Mouse (Mus musculus): Measurements from ENCODE around the gene Pelo. TPM values are rescaled to one million over a fixed set of nuclear protein-coding genes. Genes with fewer than 3 reads are reported as not detected.
A peak's percentile ranks its signal among the peaks of the same experiment; 100 is the strongest.

The Pelo gene
- polyA plus RNA-seq, 1 experiment from 2014 or later: 6.5 TPM

DNA sequence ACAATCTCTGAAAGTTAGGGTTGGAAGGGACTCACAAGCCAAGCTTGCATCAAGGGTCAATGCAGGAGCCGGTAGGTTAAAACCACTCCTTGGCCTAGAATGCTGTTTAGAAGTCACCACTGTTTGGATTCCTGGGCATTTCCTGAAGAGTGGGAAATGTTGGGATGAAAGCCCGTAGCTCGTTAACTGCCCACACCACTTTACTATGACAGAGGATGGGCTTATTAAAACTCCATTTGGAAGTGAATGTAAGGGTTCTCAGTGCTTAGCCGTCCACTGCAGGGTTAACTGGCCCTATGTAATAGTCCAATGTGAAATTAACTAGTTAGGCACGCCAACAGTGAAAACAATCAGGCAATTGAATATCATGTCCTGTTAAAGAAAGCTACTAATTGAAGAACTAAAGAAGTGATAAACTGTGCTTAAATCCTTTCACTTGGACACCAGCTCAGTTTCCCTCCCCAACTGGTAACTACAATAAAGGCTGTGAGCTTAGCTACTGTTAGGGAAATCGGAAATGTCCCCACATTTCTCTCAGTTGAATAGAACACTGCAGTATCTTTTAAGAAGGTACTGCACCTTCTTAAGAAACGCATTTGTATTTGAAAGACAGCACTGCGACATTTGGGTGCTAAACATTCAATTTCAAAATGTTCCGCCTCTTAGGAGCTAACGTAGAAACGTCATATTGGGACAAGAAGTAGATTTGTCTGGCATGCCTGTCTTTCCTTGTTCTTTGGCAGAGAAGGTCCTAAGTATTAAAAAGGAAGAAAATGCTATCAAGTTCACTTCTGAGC lies 10.6 kb upstream of the Pelo start:
- Histone ChIP-seq H3K27ac (ENCODE audit: low read depth, low read length) (no peak overlapping the region), H3K4me2 (ENCODE audit: low read depth, low read length) (peak overlapping the region; percentile 96; the same call in 1 of the 2 replicates)
- 20% methylated on average over 11 of the region's 11 CpGs for WGBS

DNA sequence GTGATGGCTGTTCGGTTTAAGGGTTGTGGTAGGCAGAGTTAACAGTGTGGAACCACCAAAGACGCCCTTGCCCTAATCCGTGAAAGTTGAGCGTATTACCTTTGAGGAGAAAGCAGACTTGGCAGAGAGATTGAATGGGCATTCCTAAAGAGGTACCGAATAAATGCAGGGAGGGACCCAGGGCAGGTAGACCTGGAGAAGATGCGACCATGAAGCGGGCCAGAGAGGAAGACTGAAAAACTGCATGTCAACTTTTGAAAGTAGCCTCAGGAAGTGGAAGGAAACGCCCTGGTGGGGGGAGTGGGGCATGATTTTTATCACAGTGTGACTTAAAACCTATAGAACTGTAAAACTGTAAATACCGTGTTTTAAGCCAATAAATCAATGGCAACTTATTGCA lies 9.4 kb upstream of the Pelo start:
- H3K4me3 ChIP-seq (ENCODE audit: low read depth, low read length): no peak overlapping the region
- WGBS: 81% methylated on average over 9 of the region's 9 CpGs
- no peaks in the 10 kb centered on the region for H3K9me3 ChIP-seq (ENCODE audit: control insufficient read depth, low read length)
- no peak overlapping the region for H3K9ac ChIP-seq (replicated peaks; ENCODE audit: low read depth, low read length)
- peak overlapping the region; percentile 11; the same call in 1 of the 2 replicates for H3K4me2 ChIP-seq (ENCODE audit: low read depth, low read length)
- 0 out of 2 replicates have a peak, but pooled peaks cover 2% of the 10 kb centered on the region for H3K4me1 ChIP-seq (ENCODE audit: control insufficient read depth, insufficient read depth, low read length)
- H3K27me3 ChIP-seq (ENCODE audit: control insufficient read depth, insufficient read depth, low read length): peaks cover 16% of the 10 kb centered on the region
- no peak for ATAC-seq (ENCODE audit: low read depth)
- H3K36me3 ChIP-seq (ENCODE audit: control insufficient read depth, insufficient read depth, low read length): no peaks in the 10 kb centered on the region
- H3K27ac ChIP-seq (ENCODE audit: low read depth, low read length): no peak overlapping the region

More for the DNA sequence above, 10.6 kb upstream of the Pelo start:
- no peak for ATAC-seq (ENCODE audit: low read depth)
- Histone ChIP-seq H3K36me3 (ENCODE audit: control insufficient read depth, insufficient read depth, low read length) (no peaks in the 10 kb centered on the region), H3K9me3 (ENCODE audit: control insufficient read depth, low read length) (no peaks in the 10 kb centered on the region), H3K4me1 (ENCODE audit: control insufficient read depth, insufficient read depth, low read length) (0 out of 2 replicates have a peak, but pooled peaks cover 2% of the 10 kb centered on the region), H3K4me3 (ENCODE audit: low read depth, low read length) (peak overlapping the region; percentile 41), H3K9ac (replicated peaks; ENCODE audit: low read depth, low read length) (no peak overlapping the region), H3K27me3 (ENCODE audit: control insufficient read depth, insufficient read depth, low read length) (peaks cover 16% of the 10 kb centered on the region)

DNA sequence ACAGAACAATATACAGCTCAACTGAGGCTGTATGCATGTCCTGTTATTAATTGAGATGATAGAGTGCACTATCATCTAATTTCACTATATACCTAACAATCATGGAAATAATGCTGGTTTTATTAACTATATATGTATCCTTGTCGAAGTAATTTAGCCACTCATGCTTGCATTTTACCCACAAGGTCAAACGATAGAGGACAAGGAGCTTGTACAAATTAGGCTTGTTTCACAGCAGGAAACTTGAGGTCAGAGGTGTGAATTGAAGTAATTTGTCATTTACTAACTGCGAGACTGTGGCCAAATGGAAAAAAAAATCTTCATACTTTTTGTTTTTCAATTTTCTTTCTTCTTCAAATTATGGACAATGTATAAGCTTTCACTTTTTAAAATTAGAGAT lies 8.2 kb upstream of the Pelo start:
- Histone ChIP-seq H3K4me1 (ENCODE audit: control insufficient read depth, insufficient read depth, low read length) (0 out of 2 replicates have a peak, but pooled peaks cover 2% of the 10 kb centered on the region), H3K9ac (replicated peaks; ENCODE audit: low read depth, low read length) (no peak overlapping the region), H3K27ac (ENCODE audit: low read depth, low read length) (no peak overlapping the region), H3K27me3 (ENCODE audit: control insufficient read depth, insufficient read depth, low read length) (peaks cover 16% of the 10 kb centered on the region), H3K36me3 (ENCODE audit: control insufficient read depth, insufficient read depth, low read length) (no peaks in the 10 kb centered on the region), H3K4me3 (ENCODE audit: low read depth, low read length) (no peak overlapping the region), H3K4me2 (ENCODE audit: low read depth, low read length) (no peak overlapping the region), H3K9me3 (ENCODE audit: control insufficient read depth, low read length) (no peaks in the 10 kb centered on the region)
- WGBS: 80% methylated on average over 3 of the region's 3 CpGs
- no peak for ATAC-seq (ENCODE audit: low read depth)

DNA sequence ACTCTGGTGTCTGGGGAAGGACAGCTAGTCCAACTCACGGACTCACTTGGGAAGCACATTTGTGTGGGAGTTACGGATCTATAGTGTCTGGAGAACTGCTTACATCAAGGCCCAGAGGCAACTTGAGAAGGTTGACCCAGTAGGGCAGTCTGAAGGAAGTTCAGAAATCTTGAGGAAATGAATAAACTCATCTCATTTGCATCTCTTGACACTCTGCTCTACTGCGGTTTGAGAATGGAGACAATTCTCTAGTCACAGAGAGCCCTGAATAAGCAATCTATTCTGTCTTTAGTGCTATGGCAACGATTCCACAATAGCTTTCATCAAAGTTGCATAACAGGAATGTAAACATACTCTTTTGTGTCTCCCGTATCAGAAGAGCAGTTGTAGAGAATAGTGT lies 7.0 kb upstream of the Pelo start:
- no peak overlapping the region for H3K4me3 ChIP-seq (ENCODE audit: low read depth, low read length)
- no peaks in the 10 kb centered on the region for H3K9me3 ChIP-seq (ENCODE audit: control insufficient read depth, low read length)
- H3K4me1 ChIP-seq (ENCODE audit: control insufficient read depth, insufficient read depth, low read length): 0 out of 2 replicates have a peak, but pooled peaks cover 2% of the 10 kb centered on the region
- 60% methylated on average over 5 of the region's 5 CpGs for WGBS
- H3K4me2 ChIP-seq (ENCODE audit: low read depth, low read length): no peak overlapping the region
- H3K27me3 ChIP-seq (ENCODE audit: control insufficient read depth, insufficient read depth, low read length): peaks cover 16% of the 10 kb centered on the region
- no peak overlapping the region for H3K9ac ChIP-seq (replicated peaks; ENCODE audit: low read depth, low read length)
- no peak for ATAC-seq (ENCODE audit: low read depth)
- no peak overlapping the region for H3K27ac ChIP-seq (ENCODE audit: low read depth, low read length)
- H3K36me3 ChIP-seq (ENCODE audit: control insufficient read depth, insufficient read depth, low read length): no peaks in the 10 kb centered on the region

DNA sequence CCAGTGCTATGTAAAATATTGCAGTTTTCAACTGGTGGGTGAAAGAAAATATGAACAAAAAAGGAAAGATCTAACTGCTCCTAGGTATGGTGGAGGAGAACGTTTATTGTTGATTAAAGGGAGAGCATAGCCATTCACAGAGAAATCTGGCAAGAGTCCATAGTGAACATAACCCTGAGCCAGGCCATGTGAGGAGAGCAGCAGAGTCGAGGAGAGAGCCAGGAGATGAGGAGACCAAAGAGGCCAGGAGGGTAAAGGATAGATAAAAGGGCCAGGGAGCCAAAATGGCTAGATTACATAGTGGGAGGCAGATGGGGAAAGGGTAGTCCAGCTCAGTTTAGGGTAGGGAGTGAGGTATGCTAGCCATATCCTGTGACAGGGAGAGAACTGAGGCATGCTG lies 6.2 kb upstream of the Pelo start:
- H3K9me3 ChIP-seq (ENCODE audit: control insufficient read depth, low read length): no peaks in the 10 kb centered on the region
- WGBS: 49% methylated on average over 2 of the region's 2 CpGs
- H3K4me1 ChIP-seq (ENCODE audit: control insufficient read depth, insufficient read depth, low read length): 0 out of 2 replicates have a peak, but pooled peaks cover under 1% of the 10 kb centered on the region
- no peak overlapping the region for H3K27ac ChIP-seq (ENCODE audit: low read depth, low read length)
- no peaks in the 10 kb centered on the region for H3K36me3 ChIP-seq (ENCODE audit: control insufficient read depth, insufficient read depth, low read length)
- ATAC-seq (ENCODE audit: low read depth): no peak
- no peak overlapping the region for H3K4me2 ChIP-seq (ENCODE audit: low read depth, low read length)
- no peak overlapping the region for H3K4me3 ChIP-seq (ENCODE audit: low read depth, low read length)
- H3K9ac ChIP-seq (replicated peaks; ENCODE audit: low read depth, low read length): no peak overlapping the region
- H3K27me3 ChIP-seq (ENCODE audit: control insufficient read depth, insufficient read depth, low read length): peaks cover 11% of the 10 kb centered on the region

DNA sequence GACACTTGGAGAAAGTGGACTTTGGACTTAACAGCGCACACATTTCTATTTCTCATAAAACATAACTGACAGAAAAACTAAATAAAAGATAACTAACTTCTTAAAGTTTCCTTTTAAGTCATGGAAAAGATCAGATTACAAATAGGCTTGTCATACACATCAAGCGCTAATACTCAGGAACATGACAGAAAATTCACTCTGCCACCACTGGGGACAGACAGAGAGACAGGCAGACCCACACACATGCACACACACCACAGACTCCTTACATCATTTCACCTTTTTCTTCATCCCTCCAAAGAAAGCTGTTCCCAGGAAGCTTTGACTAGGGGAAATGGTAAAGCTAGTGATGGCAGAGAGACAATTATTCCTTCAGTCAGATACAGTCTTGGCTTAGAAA lies 5.4 kb upstream of the Pelo start:
- Histone ChIP-seq H3K9ac (replicated peaks; ENCODE audit: low read depth, low read length) (no peak overlapping the region), H3K27me3 (ENCODE audit: control insufficient read depth, insufficient read depth, low read length) (peaks cover 6% of the 10 kb centered on the region), H3K27ac (ENCODE audit: low read depth, low read length) (no peak overlapping the region), H3K4me3 (ENCODE audit: low read depth, low read length) (no peak overlapping the region), H3K9me3 (ENCODE audit: control insufficient read depth, low read length) (no peaks in the 10 kb centered on the region), H3K4me1 (ENCODE audit: control insufficient read depth, insufficient read depth, low read length) (no peaks in the 10 kb centered on the region; the same call in 1 of the 2 replicates), H3K36me3 (ENCODE audit: control insufficient read depth, insufficient read depth, low read length) (no peaks in the 10 kb centered on the region), H3K4me2 (ENCODE audit: low read depth, low read length) (no peak overlapping the region)
- no peak for ATAC-seq (ENCODE audit: low read depth)
- 98% methylated on average over 2 of the region's 2 CpGs for WGBS

DNA sequence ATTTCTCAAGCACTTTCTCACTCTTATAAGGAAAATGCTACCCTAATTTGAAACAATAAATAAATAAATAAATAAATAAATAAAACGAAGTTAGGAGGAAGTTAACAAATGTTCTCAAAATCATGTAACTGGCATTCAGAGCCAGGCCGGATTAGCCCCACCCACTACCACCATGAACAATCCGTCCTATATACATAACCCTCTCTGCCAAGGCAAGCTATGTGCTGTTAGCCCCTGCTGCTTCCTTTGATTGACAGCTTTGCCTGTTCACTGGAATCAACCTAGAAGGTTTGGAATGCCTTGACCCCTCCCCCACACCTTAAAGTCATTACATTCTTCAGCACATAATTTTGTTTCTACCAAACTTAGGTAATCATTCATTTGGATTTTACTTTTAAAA lies 1.5 kb upstream of the Pelo start:
- ATAC-seq (ENCODE audit: low read depth): no peak
- no peak overlapping the region for H3K4me2 ChIP-seq (ENCODE audit: low read depth, low read length)

DNA sequence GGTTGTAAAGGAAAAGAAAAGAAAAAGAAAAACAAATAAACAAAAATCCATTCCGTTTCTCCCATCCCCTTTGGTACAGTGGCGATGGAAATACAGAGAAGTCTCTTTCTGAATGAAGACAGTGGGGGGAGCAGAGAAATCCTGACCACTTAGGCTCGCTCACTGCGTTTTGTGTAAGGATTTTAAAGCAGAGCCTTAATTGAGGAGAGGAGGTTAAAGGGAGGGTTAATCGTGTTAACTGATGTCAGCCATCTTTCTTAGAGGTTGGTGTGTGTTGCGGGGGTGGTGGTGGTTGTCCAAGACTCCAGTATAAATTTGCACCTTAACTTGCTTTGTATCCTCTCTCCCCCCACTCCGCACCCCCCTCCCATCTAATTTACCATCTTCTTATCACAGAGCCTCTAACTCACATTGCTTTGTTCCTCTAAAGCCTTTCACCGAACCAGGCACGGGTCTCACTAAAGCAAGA lies 1.0 kb upstream of the Pelo start:
- no peak overlapping the region for H3K27ac ChIP-seq (ENCODE audit: low read depth, low read length)
- no peaks in the 10 kb centered on the region for H3K27me3 ChIP-seq (ENCODE audit: control insufficient read depth, insufficient read depth, low read length)
- H3K36me3 ChIP-seq (ENCODE audit: control insufficient read depth, insufficient read depth, low read length): no peaks in the 10 kb centered on the region
- H3K4me3 ChIP-seq (ENCODE audit: low read depth, low read length): peak overlapping the region; percentile 64
- H3K4me1 ChIP-seq (ENCODE audit: control insufficient read depth, insufficient read depth, low read length): peaks cover 8% of the 10 kb centered on the region; the same call in 1 of the 2 replicates
- ATAC-seq (ENCODE audit: low read depth): no peak
- H3K9me3 ChIP-seq (ENCODE audit: control insufficient read depth, low read length): no peaks in the 10 kb centered on the region
- peak overlapping the region; percentile 97 for H3K4me2 ChIP-seq (ENCODE audit: low read depth, low read length)
- H3K9ac ChIP-seq (replicated peaks; ENCODE audit: low read depth, low read length): no peak overlapping the region
- WGBS: 57% methylated on average over 9 of the region's 9 CpGs

More for the DNA sequence above, 1.5 kb upstream of the Pelo start:
- Histone ChIP-seq H3K27me3 (ENCODE audit: control insufficient read depth, insufficient read depth, low read length) (no peaks in the 10 kb centered on the region), H3K4me1 (ENCODE audit: control insufficient read depth, insufficient read depth, low read length) (peaks cover 8% of the 10 kb centered on the region; the same call in 1 of the 2 replicates), H3K27ac (ENCODE audit: low read depth, low read length) (no peak overlapping the region), H3K9me3 (ENCODE audit: control insufficient read depth, low read length) (no peaks in the 10 kb centered on the region), H3K4me3 (ENCODE audit: low read depth, low read length) (no peak overlapping the region), H3K9ac (replicated peaks; ENCODE audit: low read depth, low read length) (no peak overlapping the region), H3K36me3 (ENCODE audit: control insufficient read depth, insufficient read depth, low read length) (no peaks in the 10 kb centered on the region)
- WGBS: 78% methylated on average over 3 of the region's 3 CpGs

DNA sequence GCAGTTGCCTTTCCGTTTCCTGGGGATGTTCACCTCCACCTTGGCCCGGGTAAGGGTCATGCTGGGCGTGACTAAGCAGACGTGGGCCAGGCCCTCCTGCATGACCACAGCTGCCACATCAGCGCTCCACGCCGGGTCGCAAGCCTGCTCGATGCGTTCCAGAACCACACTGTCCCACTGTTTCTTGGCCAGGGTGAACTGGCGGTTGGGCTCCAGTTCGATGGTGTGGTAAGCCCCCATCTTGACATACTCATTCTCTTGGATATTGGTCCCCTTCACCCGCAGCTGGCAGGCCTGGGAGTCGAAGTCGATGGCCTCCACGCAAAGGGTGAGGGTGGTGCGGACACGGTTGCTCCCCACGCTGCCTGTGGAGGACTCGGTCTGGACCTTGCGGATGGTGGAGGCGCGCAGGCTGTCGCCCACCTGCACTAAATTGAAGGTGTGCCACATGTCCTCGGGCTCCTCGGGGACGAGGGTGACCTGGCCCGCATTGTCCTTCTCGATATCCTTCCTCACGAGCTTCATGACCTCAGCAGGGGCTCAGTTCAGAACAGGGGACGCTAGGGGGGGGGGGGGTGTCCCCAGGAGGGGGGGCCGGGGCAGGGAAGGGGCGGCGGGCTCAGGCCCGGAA lies 476 bp downstream of the Pelo start:
- WGBS: 7% methylated on average over 33 of the region's 35 CpGs
- no peaks in the 10 kb centered on the region for H3K36me3 ChIP-seq (ENCODE audit: control insufficient read depth, insufficient read depth, low read length)
- peak overlapping the region; percentile 64 for H3K4me3 ChIP-seq (ENCODE audit: low read depth, low read length)
- peak overlapping the region; percentile 97 for H3K4me2 ChIP-seq (ENCODE audit: low read depth, low read length)
- H3K9ac ChIP-seq (replicated peaks; ENCODE audit: low read depth, low read length): peak overlapping the region; percentile 81
- H3K27ac ChIP-seq (ENCODE audit: low read depth, low read length): no peak overlapping the region
- no peaks in the 10 kb centered on the region for H3K27me3 ChIP-seq (ENCODE audit: control insufficient read depth, insufficient read depth, low read length)
- H3K4me1 ChIP-seq (ENCODE audit: control insufficient read depth, insufficient read depth, low read length): peaks cover 8% of the 10 kb centered on the region; the same call in 1 of the 2 replicates
- peak; percentile 77 for ATAC-seq (ENCODE audit: low read depth)
- no peaks in the 10 kb centered on the region for H3K9me3 ChIP-seq (ENCODE audit: control insufficient read depth, low read length)

Data from neural tube, embryonic 14.5 days (tissue).